Mouse (Mus musculus) heart, embryonic 15.5 days (tissue): ENCODE measurements at regions not wholly inside any gene's neighbourhood (a gene's known extent, or its start where the extent isn't known, plus 50 kb on each side); places are given as distances from the start of the nearest gene placed in this dataset.

Experiments
- ATAC-seq: fragments of 200-750 bp; cut with Nextera tagmentation; replicated peaks from 2 replicates; pipeline ENCODE4 v1.8.0; 2017; ENCODE audit warnings: low read depth, moderate TSS enrichment; ENCODE audit not compliant: insufficient number of reproducible peaks, insufficient read depth, low FRiP score
- H3K27ac ChIP-seq: fragments of 300-500 bp; sonication (generic); 2 replicates; pipeline ENCODE4 v1.5.1; 2015; ENCODE audit warnings: mild to moderate bottlenecking, inconsistent platforms
- H3K27me3 ChIP-seq: fragments of 300-500 bp; sonication (generic); 2 replicates; pipeline ENCODE4 v1.6.1; 2015; ENCODE audit warnings: inconsistent platforms
- H3K36me3 ChIP-seq: fragments of 300-500 bp; sonication (generic); 2 replicates; pipeline ENCODE4 v1.6.1; 2015; ENCODE audit warnings: mild to moderate bottlenecking, inconsistent platforms
- H3K4me1 ChIP-seq: fragments of 300-500 bp; sonication (generic); replicated peaks from 2 replicates; pipeline ENCODE4 v1.6.1; 2015; ENCODE audit warnings: inconsistent platforms
- H3K4me2 ChIP-seq: fragments of 300-500 bp; sonication (generic); 2 replicates; pipeline ENCODE4 v1.6.1; 2015; ENCODE audit warnings: inconsistent platforms, mild to moderate bottlenecking, moderate library complexity
- H3K4me3 ChIP-seq: fragments of 300-500 bp; sonication (generic); 2 replicates; pipeline ENCODE4 v1.5.1; 2015; ENCODE audit warnings: mild to moderate bottlenecking, inconsistent platforms
- H3K9ac ChIP-seq: fragments of 300-500 bp; sonication (generic); 2 replicates; pipeline ENCODE4 v1.6.1; 2015; ENCODE audit warnings: mild to moderate bottlenecking, inconsistent platforms
- H3K9me3 ChIP-seq: fragments of 300-500 bp; sonication (generic); replicated peaks from 2 replicates; pipeline ENCODE4 v1.6.1; 2016; ENCODE audit warnings: inconsistent platforms
- WGBS: fragments of 180-500 bp; shearing (Covaris S2); methylation state at CpG from one replicate; pipeline ENCODE4 v1.1.7; 2015; ENCODE audit warnings: mixed read lengths; 5-methylcytosine and 5-hydroxymethylcytosine counted together

GRCm38 (mm10) chr15:36695199-36696129 lies 312.1 kb downstream of the Zfp706 start:
- ATAC-seq: no peak
- H3K4me1 ChIP-seq: no peaks in the 10 kb centered on the region
- no peaks in the 10 kb centered on the region for H3K27me3 ChIP-seq
- WGBS: 28% methylated on average over 14 of the region's 14 CpGs
- peak overlapping the region; percentile 62 for H3K4me2 ChIP-seq
- H3K9me3 ChIP-seq: no peaks in the 10 kb centered on the region
- no peaks in the 10 kb centered on the region for H3K36me3 ChIP-seq
- H3K27ac ChIP-seq: no peak overlapping the region
- peak overlapping the region; percentile 46 for H3K4me3 ChIP-seq
- H3K9ac ChIP-seq: 0 out of 2 replicates have a peak overlapping the region, but pooled peaks have one; percentile 39

DNA sequence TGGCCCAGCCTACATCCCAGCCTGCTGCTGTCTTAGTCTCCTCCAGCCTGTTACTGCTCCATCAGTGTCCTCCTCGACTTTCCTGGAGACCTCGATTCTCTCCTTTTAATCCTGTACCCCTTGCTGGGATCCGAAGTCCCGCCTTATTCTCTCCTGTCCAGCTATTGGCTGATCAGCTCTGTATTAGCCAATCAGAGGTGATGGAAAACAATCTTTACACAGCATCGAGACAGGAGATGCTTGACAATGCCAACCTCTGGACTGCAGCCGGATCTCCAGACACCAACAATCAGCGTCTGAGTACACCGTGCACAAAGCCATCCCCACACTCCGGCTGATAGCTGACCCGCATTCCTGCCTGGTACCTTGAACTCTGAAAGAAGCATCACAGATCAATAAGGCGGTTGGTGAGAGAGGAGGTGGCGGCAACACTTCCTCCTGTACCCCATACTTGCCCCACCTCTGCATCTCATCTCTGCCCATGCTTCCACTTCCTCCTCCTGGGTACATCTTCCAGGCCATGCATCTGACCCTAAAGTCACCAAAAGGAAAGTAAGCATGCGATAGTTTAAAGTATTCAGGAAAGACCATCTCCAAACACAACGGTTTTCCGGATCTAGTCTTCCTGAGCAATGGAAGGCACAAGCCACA lies 316.4 kb downstream of the Zfp706 start:
- no peak overlapping the region for H3K4me3 ChIP-seq
- no peak for ATAC-seq
- H3K27ac ChIP-seq: no peak overlapping the region
- H3K9me3 ChIP-seq: no peaks in the 10 kb centered on the region
- no peak overlapping the region for H3K4me2 ChIP-seq
- 49% methylated on average over 15 of the region's 15 CpGs for WGBS
- peaks cover 7% of the 10 kb centered on the region for H3K4me1 ChIP-seq
- H3K27me3 ChIP-seq: no peaks in the 10 kb centered on the region
- H3K36me3 ChIP-seq: no peaks in the 10 kb centered on the region
- no peak overlapping the region for H3K9ac ChIP-seq

GRCm38 (mm10) chr15:36689881-36690280 lies 317.7 kb downstream of the Zfp706 start:
- 77% methylated on average over 7 of the region's 7 CpGs for WGBS
- Histone ChIP-seq H3K9me3 (no peaks in the 10 kb centered on the region), H3K27ac (no peak overlapping the region), H3K4me1 (peaks cover 7% of the 10 kb centered on the region), H3K27me3 (no peaks in the 10 kb centered on the region), H3K4me2 (no peak overlapping the region), H3K4me3 (no peak overlapping the region), H3K9ac (no peak overlapping the region), H3K36me3 (no peaks in the 10 kb centered on the region)
- no peak for ATAC-seq

GRCm38 (mm10) chr15:36689301-36689700 lies 318.3 kb downstream of the Zfp706 start:
- Histone ChIP-seq H3K36me3 (no peaks in the 10 kb centered on the region), H3K27me3 (no peaks in the 10 kb centered on the region), H3K4me1 (peaks cover 7% of the 10 kb centered on the region), H3K9me3 (no peaks in the 10 kb centered on the region), H3K9ac (no peak overlapping the region), H3K27ac (no peak overlapping the region), H3K4me3 (no peak overlapping the region), H3K4me2 (no peak overlapping the region)
- ATAC-seq: no peak
- WGBS: 65% methylated on average over 3 of the region's 3 CpGs

- H3K27me3 ChIP-seq: no peaks in the 10 kb centered on the region
- H3K9ac ChIP-seq: no peak overlapping the region
- H3K4me1 ChIP-seq: peaks cover 7% of the 10 kb centered on the region
- ATAC-seq: no peak
- 0 out of 2 replicates have a peak overlapping the region, but pooled peaks have one; percentile 10 for H3K4me3 ChIP-seq
- peak overlapping the region; percentile 50 for H3K4me2 ChIP-seq
- no peak overlapping the region for H3K27ac ChIP-seq
- H3K36me3 ChIP-seq: no peaks in the 10 kb centered on the region
- H3K9me3 ChIP-seq: no peaks in the 10 kb centered on the region
- 6% methylated on average over 17 of the region's 17 CpGs for WGBS
Observed at GRCm38 (mm10) chr15:36688051-36688754, 319.4 kb downstream of the Zfp706 start.

GRCm38 (mm10) chr15:36684684-36685083 lies 322.9 kb downstream of the Zfp706 start:
- peaks cover 7% of the 10 kb centered on the region for H3K4me1 ChIP-seq
- WGBS: 66% methylated on average over 7 of the region's 7 CpGs
- no peak for ATAC-seq

DNA sequence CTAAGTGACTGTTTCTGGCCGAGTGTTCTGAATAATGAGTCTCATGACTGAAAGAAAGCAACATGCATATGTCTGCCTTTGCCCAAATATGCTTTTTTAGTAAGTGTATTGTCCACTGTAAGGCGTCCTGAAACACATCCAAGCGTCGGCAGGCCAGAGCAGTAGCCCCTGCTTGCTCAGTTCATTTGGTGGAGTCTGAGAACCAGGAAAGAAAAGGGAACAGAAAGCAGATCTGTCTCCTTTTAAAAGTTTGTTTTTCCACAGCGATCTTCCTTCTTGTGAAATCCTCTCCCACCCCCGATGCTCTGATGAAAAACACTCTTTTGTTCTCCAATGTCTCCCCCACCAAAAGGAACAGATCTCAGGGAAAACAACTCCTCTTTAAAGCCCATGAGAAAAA lies 324.7 kb downstream of the Zfp706 start:
- Histone ChIP-seq H3K4me2 (no peak overlapping the region), H3K9me3 (no peaks in the 10 kb centered on the region), H3K27me3 (no peaks in the 10 kb centered on the region), H3K4me3 (no peak overlapping the region), H3K4me1 (no peaks in the 10 kb centered on the region), H3K36me3 (no peaks in the 10 kb centered on the region), H3K9ac (no peak overlapping the region), H3K27ac (no peak overlapping the region)
- WGBS: 46% methylated on average over 6 of the region's 6 CpGs
- ATAC-seq: no peak

More at GRCm38 (mm10) chr15:36684684-36685083, 322.9 kb downstream of the Zfp706 start:
- H3K9me3 ChIP-seq: no peaks in the 10 kb centered on the region
- no peak overlapping the region for H3K27ac ChIP-seq
- no peak overlapping the region for H3K4me3 ChIP-seq
- no peak overlapping the region for H3K4me2 ChIP-seq
- no peaks in the 10 kb centered on the region for H3K27me3 ChIP-seq
- no peaks in the 10 kb centered on the region for H3K36me3 ChIP-seq
- H3K9ac ChIP-seq: no peak overlapping the region

DNA sequence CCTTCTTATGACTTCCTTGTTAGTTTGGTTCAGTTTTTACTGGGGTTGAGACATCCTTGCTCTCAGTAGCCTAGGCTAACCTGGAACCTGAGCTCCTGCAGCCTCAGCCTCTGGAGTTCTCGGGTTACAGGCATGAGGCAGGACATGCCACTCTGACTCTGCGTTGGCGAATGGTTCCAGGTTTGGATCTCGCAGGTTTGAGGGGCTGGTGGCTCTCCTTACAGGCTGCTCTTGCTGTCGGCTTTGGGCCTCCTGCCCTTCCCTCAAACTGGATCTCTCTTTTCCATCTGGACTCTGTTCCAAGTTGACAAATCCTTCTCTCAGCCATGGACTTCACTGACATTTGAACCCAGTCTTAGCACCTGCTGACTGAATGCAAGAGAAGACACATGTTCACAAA lies 325.4 kb downstream of the Zfp706 start:
- no peak overlapping the region for H3K27ac ChIP-seq
- H3K4me1 ChIP-seq: no peaks in the 10 kb centered on the region
- H3K9me3 ChIP-seq: no peaks in the 10 kb centered on the region
- WGBS: 54% methylated on average over 5 of the region's 5 CpGs
- no peaks in the 10 kb centered on the region for H3K27me3 ChIP-seq
- H3K36me3 ChIP-seq: no peaks in the 10 kb centered on the region
- no peak overlapping the region for H3K4me3 ChIP-seq
- H3K4me2 ChIP-seq: no peak overlapping the region
- no peak overlapping the region for H3K9ac ChIP-seq
- no peak for ATAC-seq

GRCm38 (mm10) chr15:36680361-36681140 lies 327.0 kb downstream of the Zfp706 start:
- Histone ChIP-seq H3K4me2 (no peak overlapping the region), H3K27me3 (no peaks in the 10 kb centered on the region), H3K4me1 (no peaks in the 10 kb centered on the region), H3K9ac (no peak overlapping the region), H3K27ac (no peak overlapping the region), H3K4me3 (no peak overlapping the region), H3K36me3 (no peaks in the 10 kb centered on the region), H3K9me3 (no peaks in the 10 kb centered on the region)
- 67% methylated on average over 11 of the region's 11 CpGs for WGBS
- no peak for ATAC-seq

- H3K4me2 ChIP-seq: no peak overlapping the region
- H3K4me1 ChIP-seq: no peaks in the 10 kb centered on the region
- no peak overlapping the region for H3K4me3 ChIP-seq
- no peak overlapping the region for H3K27ac ChIP-seq
- no peaks in the 10 kb centered on the region for H3K9me3 ChIP-seq
- H3K36me3 ChIP-seq: no peaks in the 10 kb centered on the region
- ATAC-seq: no peak
- 79% methylated on average over 13 of the region's 13 CpGs for WGBS
- H3K27me3 ChIP-seq: no peaks in the 10 kb centered on the region
- H3K9ac ChIP-seq: no peak overlapping the region
Observed at GRCm38 (mm10) chr15:36679577-36679976, 328.0 kb downstream of the Zfp706 start.
